Mouse (Mus musculus) heart, postnatal 0 days (tissue): ENCODE measurements around the gene Adora1. TPM values are rescaled to one million over a fixed set of nuclear protein-coding genes. Genes with fewer than 3 reads are reported as not detected.
A peak's percentile ranks its signal among the peaks of the same experiment; 100 is the strongest.

Experiments
- ATAC-seq: fragments of 200-750 bp; cut with Nextera tagmentation; 2 replicates; pipeline ENCODE4 v1.8.0; 2017; ENCODE audit warnings: low read depth, moderate number of reproducible peaks, moderate library complexity; ENCODE audit not compliant: insufficient read depth
- DNase-seq: peaks from one replicate; pipeline ENCODE4 v3.0.0-alpha.2; 2016; ENCODE audit warnings: low spot score
- H3K27ac ChIP-seq: fragments of 300-500 bp; sonication (generic); 2 replicates; pipeline ENCODE4 v1.5.1; 2014; ENCODE audit warnings: low read depth, mild to moderate bottlenecking
- H3K27me3 ChIP-seq: fragments of 300-500 bp; sonication (generic); 2 replicates; pipeline ENCODE4 v1.6.1; 2014; ENCODE audit warnings: low read length, mixed read lengths; ENCODE audit not compliant: control insufficient read depth, insufficient read depth
- H3K36me3 ChIP-seq: fragments of 300-500 bp; sonication (generic); replicated peaks from 2 replicates; pipeline ENCODE4 v1.6.1; 2014; ENCODE audit warnings: low read length, mixed read lengths; ENCODE audit not compliant: control insufficient read depth, insufficient read depth
- H3K4me1 ChIP-seq: fragments of 300-500 bp; sonication (generic); 2 replicates; pipeline ENCODE4 v1.6.1; 2014; ENCODE audit warnings: antibody characterized with exemption; ENCODE audit not compliant: control insufficient read depth, insufficient read depth
- H3K4me2 ChIP-seq: fragments of 300-500 bp; sonication (generic); 2 replicates; pipeline ENCODE4 v1.6.1; 2014; ENCODE audit warnings: low read depth, mild to moderate bottlenecking, low read length, moderate library complexity
- H3K4me3 ChIP-seq: fragments of 300-500 bp; sonication (generic); 2 replicates; pipeline ENCODE4 v1.5.1; 2014; ENCODE audit warnings: low read depth, low read length
- H3K9ac ChIP-seq: fragments of 300-500 bp; sonication (generic); replicated peaks from 2 replicates; pipeline ENCODE4 v1.6.1; 2014; ENCODE audit warnings: low read depth, low read length, mixed read lengths
- H3K9me3 ChIP-seq: fragments of 300-500 bp; sonication (generic); replicated peaks from 2 replicates; pipeline ENCODE4 v1.6.1; 2016; ENCODE audit warnings: low read length; ENCODE audit not compliant: control insufficient read depth
- CTCF ChIP-seq: IDR thresholded peaks from 2 replicates; pipeline ENCODE4 v1.5.1; 2016; ENCODE audit warnings: antibody characterized with exemption, control low read depth, low read depth
- EP300 ChIP-seq: IDR thresholded peaks from 2 replicates; pipeline ENCODE4 v1.6.1; 2016; ENCODE audit warnings: antibody characterized with exemption, low read depth
- WGBS: fragments of 180-500 bp; shearing (Covaris S2); extraction: QIAGEN DNeasy Blood & Tissue Kit; methylation state at CpG from one replicate; pipeline ENCODE4 v1.1.7; 2014; 5-methylcytosine and 5-hydroxymethylcytosine counted together
- polyA plus RNA-seq: library from polyadenylated mRNA; unstranded; fragments of >200 nt; fragmentation: Nextera tagmentation; extraction: Ambion mirVana; gene quantifications from 2 replicates; pipeline ENCODE4 v1.2.1, GENCODE M21; 2015
- total RNA-seq: library from RNA; depleted of rRNA; stranded (reverse); fragments of >200 nt; gene quantifications from 2 replicates; pipeline ENCODE4 v1.2.3, GENCODE M21; 2014; ENCODE audit warnings: low replicate concordance; rRNA removed

Adora1 gene
- 15.5 and 29.2 TPM in 2 replicates for total RNA-seq
- polyA plus RNA-seq, result 11.7 and 12.9 TPM in 2 replicates

DNA sequence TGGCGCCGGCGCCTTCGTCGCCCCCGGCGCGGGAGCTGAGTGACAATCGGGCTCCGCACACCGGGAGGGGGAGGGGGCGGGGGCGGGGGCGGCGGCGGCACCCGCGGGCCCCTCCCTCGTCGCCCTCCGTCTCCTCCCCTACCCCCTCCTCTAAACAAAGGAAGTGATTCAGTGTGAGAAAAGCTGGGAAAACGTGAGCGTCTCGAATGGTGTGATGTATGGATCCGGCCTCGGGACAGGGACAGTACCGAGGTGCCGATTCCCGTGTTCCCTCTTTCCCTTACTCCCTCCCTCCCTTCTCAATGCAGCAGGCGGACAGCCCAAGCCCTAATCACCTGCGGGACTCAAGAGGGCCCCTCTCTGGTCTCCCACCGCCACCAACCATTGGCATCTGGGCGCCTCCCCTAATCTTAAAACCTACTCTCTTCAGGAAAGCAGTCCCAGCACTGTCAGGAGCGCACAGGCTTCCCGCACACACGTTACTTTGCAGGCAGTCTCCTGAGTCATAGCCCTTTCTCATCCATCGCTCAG lies at the start of gene Adora1:
TSS of gene Adora1 (minus strand) at position 41 of the 531 bp plus-strand sequence.
- WGBS, result 1% methylated on average over 37 of the region's 37 CpGs
- peaks cover 18% of the 10 kb centered on the region for H3K27me3 ChIP-seq

GRCm38 (mm10) chr1:134283108-134283507 lies 47.9 kb upstream of the Adora1 start:
- ATAC-seq, result no peak
- WGBS, result 32% methylated on average over 1 of the region's 1 CpGs
- no peak for DNase-seq
- H3K36me3 ChIP-seq, result no peaks in the 10 kb centered on the region
- H3K27ac ChIP-seq, result no peak overlapping the region
- no peak overlapping the region for H3K9ac ChIP-seq
- H3K27me3 ChIP-seq, result no peaks in the 10 kb centered on the region
- no peaks in the 10 kb centered on the region for H3K9me3 ChIP-seq
- peaks cover 3% of the 10 kb centered on the region; the same call in 1 of the 2 replicates for H3K4me1 ChIP-seq
- TF ChIP-seq EP300 (no peak), CTCF (no peak)
- no peak overlapping the region for H3K4me3 ChIP-seq
- no peak overlapping the region for H3K4me2 ChIP-seq

More for the DNA sequence above, at the start of gene Adora1:
- Histone ChIP-seq H3K4me2 (peak within 1 kb of the TSS; percentile 72), H3K4me1 (peaks cover 20% of the 10 kb centered on the region), H3K27ac (peak within 1 kb of the TSS; percentile 87), H3K9ac (peak within 1 kb of the TSS; percentile 30), H3K4me3 (peak within 1 kb of the TSS; percentile 43), H3K36me3 (no peaks in the 10 kb centered on the region), H3K9me3 (no peaks in the 10 kb centered on the region)
- DNase-seq (no peak), ATAC-seq (no peak)
- TF ChIP-seq EP300 (no peak), CTCF (no peak)

DNA sequence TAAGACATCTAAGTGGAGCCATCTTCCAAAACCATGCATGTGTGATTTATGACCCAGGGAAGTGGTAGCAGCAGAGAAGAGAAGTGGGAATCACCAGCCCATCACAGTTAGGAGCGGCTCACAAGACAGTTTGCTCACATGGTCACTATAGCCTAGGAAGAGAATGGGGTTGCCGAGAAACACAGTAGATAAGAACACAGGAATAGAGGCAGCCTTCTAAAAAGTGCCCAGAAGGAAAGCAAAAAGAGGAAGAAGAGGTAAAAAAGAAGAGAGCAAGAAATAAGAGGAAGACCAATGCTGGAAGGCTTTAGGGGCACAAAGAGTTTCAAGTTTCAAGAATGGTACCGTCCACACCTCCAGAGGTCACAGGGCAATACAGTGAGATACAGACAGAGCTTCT lies 47.1 kb upstream of the Adora1 start:
- 62% methylated on average over 3 of the region's 3 CpGs for WGBS

DNA sequence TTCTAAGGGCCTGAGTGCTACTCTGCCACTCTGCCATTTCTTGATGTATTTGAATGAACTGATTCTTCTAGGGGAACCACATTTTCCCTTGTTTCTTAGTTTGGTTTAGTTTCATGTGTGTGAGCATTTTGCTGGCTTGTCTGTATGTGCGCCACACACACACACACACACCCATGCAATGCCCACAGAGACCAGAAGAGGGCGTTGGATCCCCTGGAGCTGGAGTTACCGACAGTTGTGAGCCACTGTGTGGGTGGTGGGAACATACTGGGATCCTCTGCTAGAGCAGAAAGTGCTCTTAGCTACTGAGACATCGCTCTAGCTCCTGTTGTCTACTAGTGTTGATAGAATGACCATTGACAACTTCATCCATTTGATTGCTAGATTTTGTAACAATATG lies 46.3 kb upstream of the Adora1 start:
- H3K4me3 ChIP-seq, result no peak overlapping the region
- H3K9ac ChIP-seq, result no peak overlapping the region
- peaks cover 6% of the 10 kb centered on the region; the same call in 1 of the 2 replicates for H3K4me1 ChIP-seq
- H3K9me3 ChIP-seq, result no peaks in the 10 kb centered on the region
- no peak overlapping the region for H3K4me2 ChIP-seq
- no peaks in the 10 kb centered on the region for H3K27me3 ChIP-seq
- no peak for TF ChIP-seq CTCF
- TF ChIP-seq EP300, result no peak
- WGBS, result 75% methylated on average over 4 of the region's 4 CpGs
- no peak overlapping the region for H3K27ac ChIP-seq
- DNase-seq (no peak), ATAC-seq (no peak)
- no peaks in the 10 kb centered on the region for H3K36me3 ChIP-seq

More for the DNA sequence above, 47.1 kb upstream of the Adora1 start:
- DNase-seq, result no peak
- H3K36me3 ChIP-seq, result no peaks in the 10 kb centered on the region
- peaks cover 3% of the 10 kb centered on the region; the same call in 1 of the 2 replicates for H3K4me1 ChIP-seq
- H3K4me3 ChIP-seq, result no peak overlapping the region
- no peak overlapping the region for H3K9ac ChIP-seq
- TF ChIP-seq EP300 (no peak), CTCF (no peak)
- no peak overlapping the region for H3K27ac ChIP-seq
- no peak overlapping the region for H3K4me2 ChIP-seq
- no peak for ATAC-seq
- H3K27me3 ChIP-seq, result no peaks in the 10 kb centered on the region
- no peaks in the 10 kb centered on the region for H3K9me3 ChIP-seq

- Histone ChIP-seq H3K27ac (no peak overlapping the region), H3K4me1 (peaks cover 8% of the 10 kb centered on the region; the same call in 1 of the 2 replicates), H3K27me3 (no peaks in the 10 kb centered on the region), H3K4me2 (no peak overlapping the region), H3K9me3 (no peaks in the 10 kb centered on the region), H3K4me3 (no peak overlapping the region), H3K9ac (no peak overlapping the region), H3K36me3 (no peaks in the 10 kb centered on the region)
- ATAC-seq, result no peak
- TF ChIP-seq EP300, result no peak
- TF ChIP-seq CTCF, result no peak
- 74% methylated on average over 5 of the region's 5 CpGs for WGBS
- DNase-seq, result no peak
These were observed 44.9 kb upstream of the Adora1 start for GRCm38 (mm10) chr1:134280174-134280573.

- WGBS, result 38% methylated on average over 7 of the region's 7 CpGs
- H3K36me3 ChIP-seq, result no peaks in the 10 kb centered on the region
- 0 out of 2 replicates have a peak, but pooled peaks cover 5% of the 10 kb centered on the region for H3K4me1 ChIP-seq
- H3K9ac ChIP-seq, result no peak overlapping the region
- H3K4me2 ChIP-seq, result no peak overlapping the region
- TF ChIP-seq EP300 (no peak), CTCF (no peak)
- no peak overlapping the region for H3K4me3 ChIP-seq
- no peaks in the 10 kb centered on the region for H3K9me3 ChIP-seq
- peak; percentile 63 for DNase-seq
- peak overlapping the region; percentile 22 for H3K27ac ChIP-seq
- H3K27me3 ChIP-seq, result no peaks in the 10 kb centered on the region
- peak; percentile 87 for ATAC-seq
These were observed 41.6 kb upstream of the Adora1 start for GRCm38 (mm10) chr1:134276823-134277222.
